Mouse (Mus musculus): ENCODE results near the gene Rhbdl1. TPM values are rescaled to one million over a fixed set of nuclear protein-coding genes. Genes with fewer than 3 reads are reported as not detected.

Rhbdl1 gene
- polyA plus RNA-seq, 1 experiment from 2014 or later, result 73.4 TPM

DNA sequence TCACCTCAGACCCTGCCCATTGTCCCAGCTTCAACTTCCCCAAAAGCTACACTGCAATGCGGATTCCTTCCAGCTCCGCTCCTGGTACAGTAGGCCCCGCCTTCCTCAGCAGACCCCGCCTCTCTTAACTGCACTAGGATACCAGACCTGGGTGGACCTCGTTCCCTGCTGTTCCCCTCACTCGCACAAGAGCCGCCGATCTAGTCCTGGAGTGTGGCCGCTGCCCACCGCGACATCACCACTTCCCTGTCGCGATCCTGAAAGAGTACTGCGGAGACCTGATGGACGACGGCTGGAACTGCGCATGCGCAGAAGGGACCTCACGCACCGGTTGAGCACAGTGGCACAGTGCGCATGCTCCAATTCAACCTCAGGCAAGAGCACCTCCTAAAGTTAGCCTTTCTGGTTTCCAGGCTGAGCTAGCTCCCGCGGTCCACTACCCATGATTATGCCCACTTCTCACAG is 51.8 kb downstream of the Rhbdl1 start, which contains the start of gene Haghl:
TSS of gene Haghl (minus strand) at position 393 of the 465 bp plus-strand sequence.
- no peaks in the 10 kb centered on the region for H3K27me3 ChIP-seq (replicated peaks; ENCODE audit: control insufficient read depth, insufficient read depth, low read length)
- H3K4me1 ChIP-seq (ENCODE audit: control insufficient read depth, insufficient read depth, low read depth, low read length), result peaks cover 25% of the 10 kb centered on the region
- peak within 1 kb of the TSS; percentile 93 for H3K27ac ChIP-seq (ENCODE audit: low read depth, low read length)
- H3K4me3 ChIP-seq (ENCODE audit: low read length), result peak within 1 kb of the TSS; percentile 70
- H3K36me3 ChIP-seq (ENCODE audit: control insufficient read depth, insufficient read depth, low read length), result peaks cover 29% of the 10 kb centered on the region
- H3K4me2 ChIP-seq (ENCODE audit: low read length), result peak within 1 kb of the TSS; percentile 87
- peak; percentile 86 for ATAC-seq
- WGBS, result 1% methylated on average over 23 of the region's 23 CpGs
- peak within 1 kb of the TSS; percentile 80 for H3K9ac ChIP-seq (ENCODE audit: low read depth, low read length)
- H3K9me3 ChIP-seq (ENCODE audit: control insufficient read depth, low read length), result no peaks in the 10 kb centered on the region

Small RNAs within 50 kb of the gene (microRNA-seq; reads per million reads assigned to microRNA genes)
- not detected for gene Mir3082

Other genes with a start within 250 kb of the Rhbdl1 start
- 5.5 and 11.3 TPM in 2 replicates for gene Gng13, start 120.1 kb downstream of the Rhbdl1 start, polyA plus RNA-seq (2015; fragmentation: Nextera tagmentation; extraction: Ambion mirVana)
- 6.4 and 7.4 TPM in 2 replicates for gene Chtf18, start 109.9 kb downstream of the Rhbdl1 start, polyA plus RNA-seq (2015; fragmentation: Nextera tagmentation; extraction: Ambion mirVana)
- gene Rpusd1, start 109.6 kb downstream of the Rhbdl1 start, polyA plus RNA-seq (2015; fragmentation: Nextera tagmentation; extraction: Ambion mirVana), result 32.9 and 33.0 TPM in 2 replicates
- not detected in 2 replicates for gene Mslnl, start 101.3 kb downstream of the Rhbdl1 start, polyA plus RNA-seq (2015; fragmentation: Nextera tagmentation; extraction: Ambion mirVana)
- gene Msln, start 82.9 kb downstream of the Rhbdl1 start, polyA plus RNA-seq (2015; fragmentation: Nextera tagmentation; extraction: Ambion mirVana), result 0.52 and 0.76 TPM in 2 replicates
- gene Narfl, start 63.5 kb downstream of the Rhbdl1 start, polyA plus RNA-seq (2015; fragmentation: Nextera tagmentation; extraction: Ambion mirVana), result 29.9 and 30.4 TPM in 2 replicates
- 149 and 169 TPM in 2 replicates for gene Haghl, start 51.6 kb downstream of the Rhbdl1 start, polyA plus RNA-seq (2015; fragmentation: Nextera tagmentation; extraction: Ambion mirVana)
- gene Ccdc78, start 50.7 kb downstream of the Rhbdl1 start, polyA plus RNA-seq (2015; fragmentation: Nextera tagmentation; extraction: Ambion mirVana), result 0.21 and 0.28 TPM in 2 replicates
- gene Fam173a, start 44.4 kb downstream of the Rhbdl1 start, polyA plus RNA-seq (2015; fragmentation: Nextera tagmentation; extraction: Ambion mirVana), result 99.9 and 103 TPM in 2 replicates
- gene AC134908.4, start 41.6 kb downstream of the Rhbdl1 start, polyA plus RNA-seq (2015; fragmentation: Nextera tagmentation; extraction: Ambion mirVana), result 1.6 and 2.2 TPM in 2 replicates
- gene Metrn, start 40.2 kb downstream of the Rhbdl1 start, polyA plus RNA-seq (2015; fragmentation: Nextera tagmentation; extraction: Ambion mirVana), result 79.4 and 88.8 TPM in 2 replicates
- 38.1 and 43.0 TPM in 2 replicates for gene Fbxl16, start 28.2 kb downstream of the Rhbdl1 start, polyA plus RNA-seq (2015; fragmentation: Nextera tagmentation; extraction: Ambion mirVana)
- 29.7 and 32.7 TPM in 2 replicates for gene Wdr24, start 13.7 kb downstream of the Rhbdl1 start, polyA plus RNA-seq (2015; fragmentation: Nextera tagmentation; extraction: Ambion mirVana)
- 51.0 and 55.4 TPM in 2 replicates for gene Jmjd8, start 8.4 kb downstream of the Rhbdl1 start, polyA plus RNA-seq (2015; fragmentation: Nextera tagmentation; extraction: Ambion mirVana)
- gene Stub1, start 3.9 kb downstream of the Rhbdl1 start, polyA plus RNA-seq (2015; fragmentation: Nextera tagmentation; extraction: Ambion mirVana), result 397 and 428 TPM in 2 replicates
- gene Gm20683, start 4.5 kb upstream of the Rhbdl1 start, polyA plus RNA-seq (2015; fragmentation: Nextera tagmentation; extraction: Ambion mirVana), result 14.8 and 15.4 TPM in 2 replicates
- gene Rhot2, start 7.6 kb upstream of the Rhbdl1 start, polyA plus RNA-seq (2015; fragmentation: Nextera tagmentation; extraction: Ambion mirVana), result 16.9 and 20.3 TPM in 2 replicates
- gene Wdr90, start 24.2 kb upstream of the Rhbdl1 start, polyA plus RNA-seq (2015; fragmentation: Nextera tagmentation; extraction: Ambion mirVana), result 13.1 and 16.2 TPM in 2 replicates
- 34.1 and 38.9 TPM in 2 replicates for gene Mcrip2, start 31.5 kb upstream of the Rhbdl1 start, polyA plus RNA-seq (2015; fragmentation: Nextera tagmentation; extraction: Ambion mirVana)
- gene Mettl26, start 37.8 kb upstream of the Rhbdl1 start, polyA plus RNA-seq (2015; fragmentation: Nextera tagmentation; extraction: Ambion mirVana), result 63.4 and 67.5 TPM in 2 replicates
- 0.34 and 0.51 TPM in 2 replicates for gene Wfikkn1, start 43.6 kb upstream of the Rhbdl1 start, polyA plus RNA-seq (2015; fragmentation: Nextera tagmentation; extraction: Ambion mirVana)
- gene Rab40c, start 82.4 kb upstream of the Rhbdl1 start, polyA plus RNA-seq (2015; fragmentation: Nextera tagmentation; extraction: Ambion mirVana), result 49.5 and 50.8 TPM in 2 replicates
- 83.1 and 90.5 TPM in 2 replicates for gene Pigq, start 107.6 kb upstream of the Rhbdl1 start, polyA plus RNA-seq (2015; fragmentation: Nextera tagmentation; extraction: Ambion mirVana)
- 0.19 and 0.52 TPM in 2 replicates for gene Nhlrc4, start 107.7 kb upstream of the Rhbdl1 start, polyA plus RNA-seq (2015; fragmentation: Nextera tagmentation; extraction: Ambion mirVana)
- 3.9 and 4.7 TPM in 2 replicates for gene A930017K11Rik, start 115.3 kb upstream of the Rhbdl1 start, polyA plus RNA-seq (2015; fragmentation: Nextera tagmentation; extraction: Ambion mirVana)
- gene Capn15, start 148.5 kb upstream of the Rhbdl1 start, polyA plus RNA-seq (2015; fragmentation: Nextera tagmentation; extraction: Ambion mirVana), result 20.6 and 25.5 TPM in 2 replicates
- 12.8 and 23.0 TPM in 2 replicates for gene Rab11fip3, start 232.3 kb upstream of the Rhbdl1 start, polyA plus RNA-seq (2015; fragmentation: Nextera tagmentation; extraction: Ambion mirVana)

All from hindbrain, embryonic 16.5 days (tissue).